Mouse (Mus musculus) lung, postnatal 0 days (tissue): ENCODE results near the gene Cdc14b.

ENCODE experiments used
- CTCF ChIP-seq: IDR thresholded peaks from 2 replicates; pipeline ENCODE4 v1.5.1; 2016; ENCODE audit warnings: antibody characterized with exemption, mild to moderate bottlenecking
- EP300 ChIP-seq: IDR thresholded peaks from 2 replicates; pipeline ENCODE4 v1.6.1; 2016; ENCODE audit warnings: antibody characterized with exemption, mild to moderate bottlenecking, control low read depth

DNA sequence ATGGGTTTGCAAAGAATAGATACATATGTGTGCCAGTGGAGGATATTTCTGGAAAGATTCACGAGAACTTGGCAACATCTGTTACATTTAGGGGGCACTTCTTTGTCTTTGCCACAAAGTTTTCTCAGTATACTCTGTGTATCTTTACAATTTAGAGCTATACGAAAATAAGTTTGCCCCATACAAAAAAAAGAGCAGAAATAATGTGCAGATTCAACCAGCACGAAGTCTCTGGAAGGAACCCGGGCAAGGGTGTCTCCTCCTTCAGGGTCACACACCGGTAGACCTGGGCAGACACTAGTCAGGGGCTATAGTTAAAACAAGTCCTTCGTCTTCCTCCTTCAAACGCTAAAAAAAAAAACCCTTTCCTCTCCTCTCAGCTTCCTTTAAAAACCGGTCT lies 1.7 kb downstream of the Cdc14b start:
- TF ChIP-seq CTCF (no peak), EP300 (no peak)
